Mouse (Mus musculus) small intestine, adult 2 months (tissue): ENCODE data around the gene Sgms1. TPM values are rescaled to one million over a fixed set of nuclear protein-coding genes. Genes with fewer than 3 reads are reported as not detected.

ENCODE experiments used
- H3K27ac ChIP-seq: fragments of 200-500 bp; 2 replicates; pipeline ENCODE4 v1.5.1; 2012; ENCODE audit warnings: low read depth, low read length, control low read depth, inconsistent platforms; ENCODE audit not compliant: insufficient read depth
- H3K27me3 ChIP-seq: fragments of 200-500 bp; 2 replicates; pipeline ENCODE4 v1.6.1; 2012; ENCODE audit warnings: mild to moderate bottlenecking, moderate library complexity, low read length, inconsistent platforms; ENCODE audit not compliant: control insufficient read depth, insufficient read depth
- H3K36me3 ChIP-seq: fragments of 200-500 bp; 2 replicates; pipeline ENCODE4 v1.6.1; 2012; ENCODE audit warnings: mild to moderate bottlenecking, low read length, control low read depth, inconsistent platforms; ENCODE audit not compliant: control insufficient read depth, insufficient read depth
- H3K4me1 ChIP-seq: fragments of 200-500 bp; 2 replicates; pipeline ENCODE4 v1.6.1; 2012; ENCODE audit warnings: low read length, inconsistent platforms, mixed read lengths; ENCODE audit not compliant: control insufficient read depth, insufficient read depth, insufficient read length
- H3K4me3 ChIP-seq: fragments of 200-500 bp; 2 replicates; pipeline ENCODE4 v1.5.1; 2012; ENCODE audit warnings: low read depth, mild to moderate bottlenecking, control low read depth, inconsistent platforms, low read length, moderate library complexity
- CTCF ChIP-seq: fragments of 200-500 bp; IDR thresholded peaks from 2 replicates; pipeline ENCODE4 v1.5.1; 2012; ENCODE audit warnings: low read depth, mild to moderate bottlenecking, control low read depth, inconsistent platforms, low read length, moderate library complexity, mixed read lengths; ENCODE audit not compliant: insufficient replicate concordance, insufficient read length; ENCODE audit errors: extremely low read depth
- POLR2A ChIP-seq: fragments of 200-500 bp; IDR thresholded peaks from 2 replicates; pipeline ENCODE4 v1.6.1; 2012; ENCODE audit warnings: low read depth, mild to moderate bottlenecking, control low read depth, inconsistent platforms, low read length, moderate library complexity
- WGBS: fragments of 180-500 bp; shearing (Covaris S2); methylation state at CpG from one replicate; pipeline ENCODE4 v1.1.7; 2018; 5-methylcytosine and 5-hydroxymethylcytosine counted together
- polyA plus RNA-seq: library from polyadenylated mRNA; depleted of rRNA; stranded (reverse); fragments of >200 nt; gene quantifications from 2 replicates; pipeline ENCODE4 v1.2.3, GENCODE M21; 2012; rRNA removed

Gene Sgms1
- polyA plus RNA-seq, result 4.3 and 7.5 TPM in 2 replicates

DNA sequence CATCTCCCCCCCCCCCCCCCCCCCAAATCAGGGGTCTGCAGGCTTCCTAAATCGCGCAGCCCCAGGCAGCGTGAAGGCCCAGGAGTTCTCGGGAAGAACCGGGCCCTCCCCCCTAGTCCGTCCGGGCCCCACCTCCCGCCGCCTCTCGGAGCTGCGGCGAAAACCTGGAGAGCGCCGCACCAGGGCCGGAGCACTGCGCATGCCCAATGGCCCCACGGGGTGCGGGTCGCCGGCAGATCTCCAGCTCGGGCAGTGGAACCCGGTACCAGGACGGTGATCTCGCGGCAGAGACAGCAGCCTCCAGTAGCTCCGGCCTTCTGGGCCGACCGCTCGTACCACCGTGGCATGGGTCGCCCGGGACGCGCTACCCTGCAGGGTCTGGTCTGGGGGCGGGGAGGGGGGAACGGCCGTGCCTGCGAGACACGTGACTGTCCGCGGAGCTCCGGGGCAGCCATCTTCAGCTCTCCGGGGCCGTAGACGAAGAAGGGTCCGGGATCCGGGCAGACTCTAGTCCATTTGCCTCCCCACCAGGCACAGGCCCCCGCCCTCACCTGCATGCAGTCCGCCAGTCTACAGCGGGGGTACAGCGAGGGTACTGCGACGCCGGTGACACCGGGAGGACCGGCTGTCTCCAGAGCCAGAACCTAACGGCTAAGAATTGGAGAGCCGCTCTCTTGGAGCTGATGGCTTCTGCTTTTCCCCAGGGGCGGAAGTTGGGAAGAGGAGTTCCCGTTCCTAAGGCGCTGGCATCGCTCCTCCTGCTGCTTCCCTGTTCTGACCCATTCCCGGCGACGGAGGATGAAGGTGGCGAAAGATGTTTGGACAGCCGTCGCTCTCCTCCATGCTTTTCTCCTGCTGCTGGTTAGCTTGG is at the start of gene Sgms1:
Gene Sgms1 (minus strand): TSS at position 714 of the 871 bp plus-strand sequence.
- H3K4me1 ChIP-seq, result peaks cover 10% of the 10 kb centered on the region
- WGBS, result 2% methylated on average over 68 of the region's 68 CpGs
- TF ChIP-seq CTCF, result no peak
- peak; percentile 35 for TF ChIP-seq POLR2A
- H3K27me3 ChIP-seq, result 0 out of 2 replicates have a peak, but pooled peaks cover 2% of the 10 kb centered on the region
- H3K4me3 ChIP-seq, result peak within 1 kb of the TSS; percentile 92
- H3K36me3 ChIP-seq, result no peaks in the 10 kb centered on the region
- peak within 1 kb of the TSS; percentile 93 for H3K27ac ChIP-seq

DNA sequence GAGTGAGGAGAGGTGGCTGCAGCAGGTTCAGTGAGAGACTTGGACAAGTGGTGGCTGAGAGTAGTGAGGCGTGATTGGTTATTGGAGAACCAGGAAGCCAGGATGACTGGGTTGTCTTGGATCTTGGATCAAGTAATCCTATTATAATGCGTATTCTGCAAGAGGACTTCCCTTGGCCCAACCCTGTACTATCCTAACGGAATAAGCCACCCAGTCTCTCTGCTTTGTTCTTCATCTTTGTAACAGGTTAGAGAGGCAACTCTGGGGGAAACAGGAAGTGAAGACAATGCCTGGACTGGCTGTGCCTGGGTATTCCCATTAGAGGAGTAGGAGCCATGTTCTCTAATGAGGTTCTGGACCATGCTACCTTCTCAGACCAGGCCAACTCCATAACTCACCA is 36.3 kb upstream of the Sgms1 start:
- Histone ChIP-seq H3K27me3 (no peaks in the 10 kb centered on the region), H3K4me3 (no peak overlapping the region), H3K27ac (no peak overlapping the region), H3K4me1 (no peaks in the 10 kb centered on the region), H3K36me3 (no peaks in the 10 kb centered on the region)
- WGBS, result 94% methylated on average over 3 of the region's 3 CpGs
- no peak for TF ChIP-seq CTCF
- TF ChIP-seq POLR2A, result no peak

GRCm38 (mm10) chr19:32424706-32425105 is 35.2 kb upstream of the Sgms1 start:
- no peaks in the 10 kb centered on the region for H3K36me3 ChIP-seq
- no peaks in the 10 kb centered on the region for H3K4me1 ChIP-seq
- no peaks in the 10 kb centered on the region for H3K27me3 ChIP-seq
- H3K27ac ChIP-seq, result no peak overlapping the region
- no peak for TF ChIP-seq CTCF
- no peak overlapping the region for H3K4me3 ChIP-seq
- WGBS, result 96% methylated on average over 3 of the region's 3 CpGs

- no peaks in the 10 kb centered on the region for H3K4me1 ChIP-seq
- WGBS, result 51% methylated on average over 3 of the region's 3 CpGs
- H3K4me3 ChIP-seq, result no peak overlapping the region
- no peaks in the 10 kb centered on the region for H3K27me3 ChIP-seq
- TF ChIP-seq POLR2A, result no peak
- TF ChIP-seq CTCF, result no peak
- H3K27ac ChIP-seq, result no peak overlapping the region
- H3K36me3 ChIP-seq, result no peaks in the 10 kb centered on the region
Observed at GRCm38 (mm10) chr19:32419069-32419468, 29.6 kb upstream of the Sgms1 start.

DNA sequence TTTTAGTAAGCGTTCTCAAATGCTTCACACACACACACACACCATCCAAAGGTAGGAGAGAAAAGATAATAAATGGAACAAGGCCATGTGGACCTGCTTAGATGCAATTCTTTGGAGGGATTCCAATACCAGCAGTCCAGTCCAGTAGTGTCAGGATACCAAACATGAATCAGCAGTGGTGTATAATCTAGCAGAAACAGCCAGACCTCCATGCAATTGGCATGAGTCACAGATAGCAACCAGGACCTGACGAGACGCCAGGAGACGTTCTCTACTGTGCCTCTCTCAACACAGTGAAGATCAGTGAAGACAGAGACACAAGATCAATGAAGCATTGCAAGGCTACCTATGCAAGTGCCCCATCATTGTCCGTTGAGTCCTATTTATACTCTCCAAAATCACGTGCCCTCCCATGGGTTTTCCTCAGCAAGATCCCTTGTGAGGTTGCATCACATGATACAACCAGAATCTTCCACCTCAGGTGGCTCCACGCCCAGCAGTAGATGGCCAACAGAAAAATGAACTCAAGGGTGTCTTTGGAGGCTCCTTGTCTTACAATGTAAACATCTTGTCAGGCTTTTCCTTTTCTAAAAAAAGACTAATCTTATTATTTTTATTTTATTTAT is 27.3 kb upstream of the Sgms1 start:
- 81% methylated on average over 7 of the region's 7 CpGs for WGBS
- Histone ChIP-seq H3K27me3 (no peaks in the 10 kb centered on the region), H3K36me3 (no peaks in the 10 kb centered on the region), H3K4me3 (no peak overlapping the region), H3K4me1 (no peaks in the 10 kb centered on the region), H3K27ac (no peak overlapping the region)
- no peak for TF ChIP-seq POLR2A
- no peak for TF ChIP-seq CTCF

- Histone ChIP-seq H3K4me3 (no peak overlapping the region), H3K27ac (no peak overlapping the region), H3K4me1 (no peaks in the 10 kb centered on the region), H3K36me3 (no peaks in the 10 kb centered on the region), H3K27me3 (no peaks in the 10 kb centered on the region)
- 31% methylated on average over 8 of the region's 8 CpGs for WGBS
- no peak for TF ChIP-seq POLR2A
- no peak for TF ChIP-seq CTCF
Observed at GRCm38 (mm10) chr19:32409603-32410360, 20.3 kb upstream of the Sgms1 start.
